Mouse (Mus musculus) stomach, embryonic 16.5 days (tissue): Measurements from ENCODE around the gene Wdr19. TPM values are rescaled to one million over a fixed set of nuclear protein-coding genes. Genes with fewer than 3 reads are reported as not detected.

Source experiments
- ATAC-seq: fragments of 200-750 bp; cut with Nextera tagmentation; 2 replicates; pipeline ENCODE4 v1.8.0; 2017; ENCODE audit warnings: moderate number of reproducible peaks, moderate TSS enrichment; ENCODE audit not compliant: insufficient read depth, low FRiP score
- H3K27ac ChIP-seq: fragments of 300-500 bp; sonication (generic); 2 replicates; pipeline ENCODE4 v1.5.1; 2014; ENCODE audit warnings: low read length
- H3K27me3 ChIP-seq: fragments of 300-500 bp; sonication (generic); 2 replicates; pipeline ENCODE4 v1.6.1; 2014; ENCODE audit warnings: low read length, control low read depth, mixed read lengths; ENCODE audit not compliant: control insufficient read depth, insufficient read depth
- H3K36me3 ChIP-seq: fragments of 300-500 bp; sonication (generic); 2 replicates; pipeline ENCODE4 v1.6.1; 2014; ENCODE audit warnings: low read length; ENCODE audit not compliant: control insufficient read depth, insufficient read depth
- H3K4me1 ChIP-seq: fragments of 300-500 bp; sonication (generic); 2 replicates; pipeline ENCODE4 v1.6.1; 2014; ENCODE audit warnings: low read length, control low read depth, mixed read lengths; ENCODE audit not compliant: control insufficient read depth, insufficient read depth
- H3K4me2 ChIP-seq: fragments of 300-500 bp; sonication (generic); 2 replicates; pipeline ENCODE4 v1.6.1; 2014; ENCODE audit warnings: low read depth, low read length, mixed read lengths
- H3K4me3 ChIP-seq: fragments of 300-500 bp; sonication (generic); replicated peaks from 2 replicates; pipeline ENCODE4 v1.5.1; 2014; ENCODE audit warnings: mild to moderate bottlenecking, low read length
- H3K9ac ChIP-seq: fragments of 300-500 bp; sonication (generic); 2 replicates; pipeline ENCODE4 v1.6.1; 2014; ENCODE audit warnings: low read length
- H3K9me3 ChIP-seq: fragments of 300-500 bp; sonication (generic); replicated peaks from 2 replicates; pipeline ENCODE4 v1.6.1; 2016; ENCODE audit warnings: low read length, control low read depth; ENCODE audit not compliant: control insufficient read depth
- WGBS: fragments of 180-500 bp; shearing (Covaris S2); extraction: QIAGEN DNeasy Blood & Tissue Kit; methylation state at CpG from one replicate; pipeline ENCODE4 v1.1.7; 2014; 5-methylcytosine and 5-hydroxymethylcytosine counted together
- polyA plus RNA-seq: library from polyadenylated mRNA; unstranded; fragments of >200 nt; fragmentation: Nextera tagmentation; extraction: Ambion mirVana; gene quantifications from 2 replicates; pipeline ENCODE4 v1.2.1, GENCODE M21; 2015

Gene Wdr19
- polyA plus RNA-seq, 1 experiment from 2014 or later = 7.4 TPM

DNA sequence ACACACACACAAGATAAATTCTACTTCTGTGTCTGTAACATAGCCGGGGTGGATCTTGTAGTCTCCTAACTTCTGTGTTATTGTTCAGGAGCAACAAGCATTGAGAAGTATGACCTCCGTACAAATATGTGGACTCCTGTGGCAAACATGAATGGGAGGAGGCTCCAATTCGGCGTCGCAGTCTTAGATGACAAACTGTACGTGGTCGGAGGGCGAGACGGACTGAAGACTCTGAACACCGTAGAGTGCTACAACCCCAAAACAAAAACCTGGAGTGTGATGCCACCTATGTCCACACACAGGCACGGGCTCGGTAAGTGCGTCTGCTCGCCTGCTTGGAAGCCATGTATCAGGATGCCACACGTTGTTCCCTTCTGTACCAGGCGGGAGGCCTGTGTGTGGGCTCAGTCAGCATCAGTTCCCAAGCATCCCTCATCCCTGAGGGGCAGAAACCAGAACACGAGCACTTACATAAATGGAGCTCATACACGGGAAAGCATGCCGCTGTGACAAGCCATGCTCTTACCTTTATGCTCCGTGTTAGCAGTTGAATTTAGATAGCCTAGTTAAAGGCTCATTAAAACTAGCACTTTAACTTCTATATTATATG, 40.7 kb upstream of the Wdr19 start:
- H3K27me3 ChIP-seq = no peaks in the 10 kb centered on the region
- no peak overlapping the region for H3K27ac ChIP-seq
- no peak overlapping the region for H3K9ac ChIP-seq
- no peaks in the 10 kb centered on the region for H3K36me3 ChIP-seq
- H3K4me3 ChIP-seq = no peak overlapping the region
- no peak overlapping the region for H3K4me2 ChIP-seq
- H3K4me1 ChIP-seq = 0 out of 2 replicates have a peak, but pooled peaks cover 3% of the 10 kb centered on the region
- no peak for ATAC-seq
- no peaks in the 10 kb centered on the region for H3K9me3 ChIP-seq
- WGBS = 88% methylated on average over 20 of the region's 20 CpGs

- H3K4me1 ChIP-seq = 0 out of 2 replicates have a peak, but pooled peaks cover 3% of the 10 kb centered on the region
- no peaks in the 10 kb centered on the region for H3K9me3 ChIP-seq
- H3K4me2 ChIP-seq = no peak overlapping the region
- no peaks in the 10 kb centered on the region for H3K27me3 ChIP-seq
- H3K36me3 ChIP-seq = peaks cover 9% of the 10 kb centered on the region; the same call in 1 of the 2 replicates
- no peak overlapping the region for H3K4me3 ChIP-seq
- no peak overlapping the region for H3K9ac ChIP-seq
- 55% methylated on average over 5 of the region's 5 CpGs for WGBS
- ATAC-seq = no peak
- no peak overlapping the region for H3K27ac ChIP-seq
These were observed 36.5 kb upstream of the Wdr19 start for GRCm38 (mm10) chr5:65163001-65163400.

DNA sequence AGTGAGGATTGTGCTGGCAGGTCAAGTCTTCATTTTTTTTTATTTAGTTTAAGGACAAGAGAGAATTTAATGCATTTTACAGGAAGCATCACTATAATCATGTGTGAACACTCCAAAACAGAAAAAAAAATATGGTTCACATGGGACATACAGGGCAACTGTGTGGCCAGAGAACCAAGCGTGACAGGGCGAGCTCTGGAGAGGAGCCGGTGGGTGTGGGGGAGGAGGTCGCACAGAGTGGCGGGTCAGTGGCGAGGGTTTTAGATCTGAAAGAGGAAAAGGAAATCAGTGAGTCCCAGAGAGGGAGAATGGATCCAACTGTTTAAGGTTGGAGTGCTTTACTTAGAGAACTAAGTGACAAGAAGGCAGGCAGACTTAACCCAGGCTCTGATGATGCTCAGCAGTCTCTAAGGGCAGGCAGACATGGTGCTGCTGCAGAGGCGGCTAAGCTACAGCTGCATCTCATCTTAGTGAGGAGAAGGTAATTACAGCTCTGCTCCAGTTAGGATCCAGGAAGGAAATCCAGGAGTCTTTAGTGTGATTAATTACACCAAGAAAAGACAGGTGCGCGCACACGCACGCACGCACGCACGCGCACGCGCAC, 35.9 kb upstream of the Wdr19 start:
- H3K9ac ChIP-seq = no peak overlapping the region
- no peaks in the 10 kb centered on the region for H3K9me3 ChIP-seq
- H3K27ac ChIP-seq = no peak overlapping the region
- H3K4me2 ChIP-seq = no peak overlapping the region
- peaks cover 9% of the 10 kb centered on the region; the same call in 1 of the 2 replicates for H3K36me3 ChIP-seq
- WGBS = 60% methylated on average over 17 of the region's 17 CpGs
- H3K4me1 ChIP-seq = 0 out of 2 replicates have a peak, but pooled peaks cover 3% of the 10 kb centered on the region
- H3K27me3 ChIP-seq = no peaks in the 10 kb centered on the region
- H3K4me3 ChIP-seq = no peak overlapping the region
- no peak for ATAC-seq

DNA sequence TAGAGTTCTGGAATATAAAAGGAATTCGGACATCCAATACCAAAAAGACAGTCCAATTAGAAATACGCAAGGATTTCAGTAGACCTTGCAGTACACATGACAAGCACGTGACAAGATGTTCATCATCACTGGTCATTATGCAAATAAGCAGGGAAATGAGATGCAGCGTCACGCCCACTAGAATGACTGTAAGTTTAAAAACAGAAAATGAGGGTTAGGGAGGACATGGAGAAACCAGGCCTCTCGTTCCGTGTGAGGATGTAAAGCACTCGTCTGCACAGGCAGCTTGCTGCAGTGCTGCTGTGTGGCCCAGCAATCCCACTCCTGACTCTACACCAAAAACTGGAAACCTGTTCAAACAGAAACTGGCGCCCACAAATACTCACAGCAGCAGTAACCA, 29.3 kb upstream of the Wdr19 start:
- no peak overlapping the region for H3K9ac ChIP-seq
- WGBS = 81% methylated on average over 9 of the region's 9 CpGs
- H3K36me3 ChIP-seq = 0 out of 2 replicates have a peak, but pooled peaks cover 1% of the 10 kb centered on the region
- no peak overlapping the region for H3K4me3 ChIP-seq
- ATAC-seq = no peak
- H3K27me3 ChIP-seq = no peaks in the 10 kb centered on the region
- no peaks in the 10 kb centered on the region for H3K9me3 ChIP-seq
- no peaks in the 10 kb centered on the region for H3K4me1 ChIP-seq
- H3K4me2 ChIP-seq = no peak overlapping the region
- no peak overlapping the region for H3K27ac ChIP-seq

DNA sequence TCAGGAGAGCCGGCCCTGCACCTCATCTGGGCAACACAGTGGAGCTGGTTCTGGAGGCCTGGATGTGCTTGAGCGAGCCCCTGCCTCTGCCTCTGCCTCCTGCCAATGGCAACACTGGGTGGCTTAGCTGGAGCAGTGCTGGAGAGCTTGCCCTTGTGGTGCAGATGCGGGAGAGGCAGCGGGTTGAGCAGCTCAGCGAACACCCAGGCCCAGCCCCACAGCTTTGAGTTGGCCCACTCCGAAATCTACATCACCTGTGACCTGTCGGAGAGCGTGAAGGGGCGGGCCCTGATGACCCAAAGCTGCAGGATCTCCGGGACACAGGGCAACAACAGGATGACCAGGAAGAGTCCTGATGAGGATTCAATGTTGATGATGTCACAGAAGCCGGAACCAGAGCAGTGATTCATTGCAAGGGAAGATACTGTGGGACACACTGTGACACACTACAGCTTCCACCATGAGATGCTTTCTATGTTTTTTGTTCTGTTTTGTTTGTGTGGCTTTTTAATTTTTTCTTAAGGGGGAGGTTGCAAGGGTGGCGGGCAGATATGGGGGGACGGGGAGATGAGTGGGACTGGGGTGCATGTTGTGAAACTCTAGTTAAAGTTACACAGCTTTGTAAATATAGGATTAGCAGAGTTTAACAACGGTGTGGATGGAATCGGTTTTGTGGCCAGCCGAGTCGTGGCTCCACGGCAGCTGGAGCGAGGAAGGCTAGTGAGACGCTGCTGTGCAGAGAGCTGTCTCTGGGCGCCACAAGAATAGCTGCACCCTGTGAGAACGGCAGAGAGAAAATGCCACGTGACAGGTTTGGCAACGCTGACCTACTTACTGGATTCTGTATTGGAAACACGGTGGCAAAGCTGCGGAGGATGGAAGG, 24.2 kb upstream of the Wdr19 start:
- 0 out of 2 replicates have a peak, but pooled peaks cover 7% of the 10 kb centered on the region for H3K4me1 ChIP-seq
- H3K9me3 ChIP-seq = no peaks in the 10 kb centered on the region
- 57% methylated on average over 26 of the region's 26 CpGs for WGBS
- peak overlapping the region; percentile 13; the same call in 1 of the 2 replicates for H3K4me3 ChIP-seq
- H3K36me3 ChIP-seq = no peaks in the 10 kb centered on the region
- H3K27ac ChIP-seq = no peak overlapping the region
- peak overlapping the region; percentile 31; the same call in 1 of the 2 replicates for H3K9ac ChIP-seq
- H3K4me2 ChIP-seq = peak overlapping the region; percentile 47
- H3K27me3 ChIP-seq = no peaks in the 10 kb centered on the region
- no peak for ATAC-seq

DNA sequence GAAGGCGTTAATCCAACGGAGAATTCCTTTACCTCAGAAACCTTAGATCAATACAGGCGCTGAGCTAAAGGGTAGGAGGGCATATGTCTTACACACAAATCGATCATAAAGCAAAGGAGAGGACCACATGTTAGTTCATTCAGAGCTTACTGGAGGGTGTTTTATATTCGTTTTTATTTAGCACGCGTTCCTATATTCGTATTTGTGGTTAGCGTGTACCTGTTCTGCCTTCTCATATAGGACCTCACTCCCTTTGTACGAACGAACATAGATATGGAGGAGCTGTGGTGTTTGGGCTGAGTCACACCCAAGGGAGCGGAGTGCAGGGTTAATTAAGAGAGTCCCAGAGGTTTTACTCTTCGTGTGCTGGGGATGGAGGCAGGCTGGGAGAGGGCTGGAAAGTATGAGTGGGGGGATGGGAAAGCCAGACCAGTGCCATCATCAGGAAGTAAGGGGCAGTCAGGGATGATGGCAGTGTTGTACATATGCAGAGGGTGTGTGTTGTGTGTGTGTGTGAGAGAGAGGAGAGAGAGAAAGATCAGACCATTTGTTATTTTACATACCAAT, 23.5 kb upstream of the Wdr19 start:
- Histone ChIP-seq H3K4me1 (0 out of 2 replicates have a peak, but pooled peaks cover 7% of the 10 kb centered on the region), H3K4me2 (peak overlapping the region; percentile 47), H3K4me3 (peak overlapping the region; percentile 13; the same call in 1 of the 2 replicates), H3K27ac (no peak overlapping the region), H3K27me3 (no peaks in the 10 kb centered on the region), H3K9ac (peak overlapping the region; percentile 31; the same call in 1 of the 2 replicates), H3K36me3 (no peaks in the 10 kb centered on the region), H3K9me3 (no peaks in the 10 kb centered on the region)
- 55% methylated on average over 13 of the region's 13 CpGs for WGBS
- ATAC-seq = no peak

GRCm38 (mm10) chr5:65177026-65177514, 22.4 kb upstream of the Wdr19 start:
- ATAC-seq = peak; percentile 68; the same call in 1 of the 2 replicates
- 16% methylated on average over 11 of the region's 11 CpGs for WGBS
- H3K9ac ChIP-seq = no peak overlapping the region
- no peaks in the 10 kb centered on the region for H3K27me3 ChIP-seq
- H3K27ac ChIP-seq = no peak overlapping the region
- no peak overlapping the region for H3K4me2 ChIP-seq
- H3K36me3 ChIP-seq = no peaks in the 10 kb centered on the region
- 0 out of 2 replicates have a peak, but pooled peaks cover 7% of the 10 kb centered on the region for H3K4me1 ChIP-seq
- H3K4me3 ChIP-seq = no peak overlapping the region
- H3K9me3 ChIP-seq = no peaks in the 10 kb centered on the region

DNA sequence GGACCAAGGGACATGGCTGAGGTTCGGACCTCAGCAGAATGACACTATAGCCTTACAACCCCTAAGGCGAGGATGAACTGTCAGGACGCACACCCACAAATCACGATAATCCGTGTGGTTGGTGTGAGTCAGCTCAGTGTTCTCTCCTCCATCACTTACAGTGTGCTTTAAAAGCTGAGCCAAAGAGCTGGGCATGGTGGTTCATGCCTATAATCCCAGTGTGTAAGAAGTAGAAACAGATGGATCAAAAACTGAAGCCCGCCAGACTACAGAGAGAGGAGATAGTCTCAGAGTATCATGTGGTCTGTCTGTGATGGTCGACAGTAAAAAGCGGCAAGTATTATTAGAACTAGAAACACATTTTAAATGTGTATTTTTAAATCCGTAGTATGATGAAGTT, 21.0 kb upstream of the Wdr19 start:
- Histone ChIP-seq H3K9me3 (no peaks in the 10 kb centered on the region), H3K9ac (no peak overlapping the region), H3K27ac (no peak overlapping the region), H3K36me3 (no peaks in the 10 kb centered on the region), H3K27me3 (no peaks in the 10 kb centered on the region), H3K4me2 (no peak overlapping the region), H3K4me3 (no peak overlapping the region), H3K4me1 (0 out of 2 replicates have a peak, but pooled peaks cover 7% of the 10 kb centered on the region)
- WGBS = 89% methylated on average over 9 of the region's 9 CpGs
- ATAC-seq = no peak
